Mouse (Mus musculus): ENCODE data around the gene Trp53rkb. TPM values are rescaled to one million over a fixed set of nuclear protein-coding genes. Genes with fewer than 3 reads are reported as not detected.

The Trp53rkb gene
- total RNA-seq, 2 experiments from 2014 or later: 2.5 TPM; not detected in 1

DNA sequence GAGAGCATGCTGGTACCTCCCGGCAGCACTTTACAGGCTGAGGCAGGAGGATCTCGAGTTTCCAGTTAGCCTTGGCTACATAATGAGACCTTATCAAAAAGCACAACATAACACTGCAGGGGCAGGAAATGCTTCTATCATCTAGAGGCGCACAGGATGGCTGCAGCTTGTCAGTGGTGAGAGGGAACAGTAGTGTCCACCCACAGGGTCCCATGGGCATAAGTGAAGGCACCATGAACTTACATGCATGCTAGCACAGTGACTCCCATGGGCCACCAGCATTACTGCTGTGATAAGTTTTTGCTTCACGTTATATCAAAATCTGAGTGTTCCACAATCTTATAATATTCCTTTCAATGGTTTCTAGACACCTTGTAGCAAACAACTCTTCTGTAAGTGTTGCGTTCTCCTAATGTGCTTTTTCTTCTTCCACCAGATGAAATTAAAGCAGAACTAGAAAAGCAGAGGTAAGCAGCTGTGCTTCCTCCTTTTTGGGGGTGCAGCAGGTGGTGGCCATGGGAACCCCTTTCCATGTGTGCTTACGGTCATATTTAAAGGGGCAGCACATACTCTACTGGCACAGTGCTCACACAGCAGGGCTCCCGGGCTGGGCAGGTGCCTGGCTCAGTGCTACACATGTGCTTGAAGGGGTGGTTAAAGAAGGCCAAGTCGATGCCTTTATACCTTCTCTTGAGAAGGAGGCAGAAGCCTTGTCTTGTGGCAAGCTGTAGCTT, 34.3 kb downstream of the Trp53rkb start:
- no peak for ATAC-seq (replicated peaks; ENCODE audit: low FRiP score, poor library complexity, severe bottlenecking)

- no peak for ATAC-seq (replicated peaks; ENCODE audit: low FRiP score, poor library complexity, severe bottlenecking)
Measured at GRCm38 (mm10) chr2:166828306-166828705, 36.0 kb downstream of the Trp53rkb start.

GRCm38 (mm10) chr2:166830350-166830749, 38.0 kb downstream of the Trp53rkb start:
- no peak for ATAC-seq (replicated peaks; ENCODE audit: low FRiP score, poor library complexity, severe bottlenecking)

GRCm38 (mm10) chr2:166834091-166834490, 41.8 kb downstream of the Trp53rkb start:
- no peak for ATAC-seq (replicated peaks; ENCODE audit: low FRiP score, poor library complexity, severe bottlenecking)

- no peak for ATAC-seq (replicated peaks; ENCODE audit: low FRiP score, poor library complexity, severe bottlenecking)
Measured at GRCm38 (mm10) chr2:166834796-166835195, 42.5 kb downstream of the Trp53rkb start.

- ATAC-seq (replicated peaks; ENCODE audit: low FRiP score, poor library complexity, severe bottlenecking): no peak
Measured at GRCm38 (mm10) chr2:166835581-166835980, 43.2 kb downstream of the Trp53rkb start.

- no peak for ATAC-seq (replicated peaks; ENCODE audit: low FRiP score, poor library complexity, severe bottlenecking)
Measured at GRCm38 (mm10) chr2:166841813-166842212, 49.5 kb downstream of the Trp53rkb start.

Other genes with a start within 250 kb of the Trp53rkb start
- 24.9 and 86.4 TPM in 2 replicates for gene Prex1, start 78.7 kb upstream of the Trp53rkb start, total RNA-seq (2015; ENCODE audit: low replicate concordance)
- gene Prex1, start 78.7 kb upstream of the Trp53rkb start, total RNA-seq (2017; ENCODE audit: low replicate concordance): 60.8 and 88.9 TPM in 2 replicates
- gene Arfgef2, start 13.1 kb downstream of the Trp53rkb start, total RNA-seq (2015; ENCODE audit: low replicate concordance): 7.1 and 11.9 TPM in 2 replicates
- gene Arfgef2, start 13.1 kb downstream of the Trp53rkb start, total RNA-seq (2017; ENCODE audit: low replicate concordance): 16.3 and 19.1 TPM in 2 replicates
- gene Cse1l, start 113.5 kb downstream of the Trp53rkb start, total RNA-seq (2015; ENCODE audit: low replicate concordance): 65.6 and 96.4 TPM in 2 replicates
- 121 and 143 TPM in 2 replicates for gene Cse1l, start 113.5 kb downstream of the Trp53rkb start, total RNA-seq (2017; ENCODE audit: low replicate concordance)
- 25.2 and 42.5 TPM in 2 replicates for gene Stau1, start 203.8 kb downstream of the Trp53rkb start, total RNA-seq (2015; ENCODE audit: low replicate concordance)
- 47.6 and 55.7 TPM in 2 replicates for gene Stau1, start 203.8 kb downstream of the Trp53rkb start, total RNA-seq (2017; ENCODE audit: low replicate concordance)
- gene Ddx27, start 222.7 kb downstream of the Trp53rkb start, total RNA-seq (2015; ENCODE audit: low replicate concordance): 31.4 and 35.6 TPM in 2 replicates
- 44.6 and 49.5 TPM in 2 replicates for gene Ddx27, start 222.7 kb downstream of the Trp53rkb start, total RNA-seq (2017; ENCODE audit: low replicate concordance)